Mouse (Mus musculus) small intestine, adult 2 months (tissue): ENCODE results near the gene Fbh1. TPM values are rescaled to one million over a fixed set of nuclear protein-coding genes. Genes with fewer than 3 reads are reported as not detected.

ENCODE experiments used
- H3K27ac ChIP-seq: fragments of 200-500 bp; 2 replicates; pipeline ENCODE4 v1.5.1; 2012; ENCODE audit warnings: low read depth, low read length, control low read depth, inconsistent platforms; ENCODE audit not compliant: insufficient read depth
- H3K27me3 ChIP-seq: fragments of 200-500 bp; 2 replicates; pipeline ENCODE4 v1.6.1; 2012; ENCODE audit warnings: mild to moderate bottlenecking, moderate library complexity, low read length, inconsistent platforms; ENCODE audit not compliant: control insufficient read depth, insufficient read depth
- H3K36me3 ChIP-seq: fragments of 200-500 bp; 2 replicates; pipeline ENCODE4 v1.6.1; 2012; ENCODE audit warnings: mild to moderate bottlenecking, low read length, control low read depth, inconsistent platforms; ENCODE audit not compliant: control insufficient read depth, insufficient read depth
- H3K4me1 ChIP-seq: fragments of 200-500 bp; 2 replicates; pipeline ENCODE4 v1.6.1; 2012; ENCODE audit warnings: low read length, inconsistent platforms, mixed read lengths; ENCODE audit not compliant: control insufficient read depth, insufficient read depth, insufficient read length
- H3K4me3 ChIP-seq: fragments of 200-500 bp; 2 replicates; pipeline ENCODE4 v1.5.1; 2012; ENCODE audit warnings: low read depth, mild to moderate bottlenecking, control low read depth, inconsistent platforms, low read length, moderate library complexity
- CTCF ChIP-seq: fragments of 200-500 bp; IDR thresholded peaks from 2 replicates; pipeline ENCODE4 v1.5.1; 2012; ENCODE audit warnings: low read depth, mild to moderate bottlenecking, control low read depth, inconsistent platforms, low read length, moderate library complexity, mixed read lengths; ENCODE audit not compliant: insufficient replicate concordance, insufficient read length; ENCODE audit errors: extremely low read depth
- POLR2A ChIP-seq: fragments of 200-500 bp; IDR thresholded peaks from 2 replicates; pipeline ENCODE4 v1.6.1; 2012; ENCODE audit warnings: low read depth, mild to moderate bottlenecking, control low read depth, inconsistent platforms, low read length, moderate library complexity
- WGBS: fragments of 180-500 bp; shearing (Covaris S2); methylation state at CpG from one replicate; pipeline ENCODE4 v1.1.7; 2018; 5-methylcytosine and 5-hydroxymethylcytosine counted together
- polyA plus RNA-seq: library from polyadenylated mRNA; depleted of rRNA; stranded (reverse); fragments of >200 nt; gene quantifications from 2 replicates; pipeline ENCODE4 v1.2.3, GENCODE M21; 2012

The Fbh1 gene
- polyA plus RNA-seq, 1 experiment, result 21.4 TPM

DNA sequence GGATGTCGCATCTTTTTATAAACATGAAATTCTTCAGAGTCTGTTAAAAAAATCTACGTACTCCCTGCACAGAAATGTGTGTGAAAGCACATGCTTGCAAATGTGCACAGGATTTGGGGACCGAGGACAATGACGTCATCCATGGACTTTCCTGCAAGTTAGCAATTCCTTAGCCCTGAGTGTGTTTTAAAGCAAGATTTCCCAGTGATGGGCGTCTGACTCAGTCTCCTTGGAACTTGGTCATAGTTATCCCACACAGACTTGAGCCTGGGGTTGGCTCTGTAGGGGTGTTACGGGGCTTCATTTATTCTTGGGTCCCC lies 70.7 kb downstream of the Fbh1 start:
- Histone ChIP-seq H3K36me3 (no peaks in the 10 kb centered on the region), H3K27me3 (no peaks in the 10 kb centered on the region), H3K4me1 (peaks cover 10% of the 10 kb centered on the region; the same call in 1 of the 2 replicates), H3K4me3 (no peak overlapping the region), H3K27ac (no peak overlapping the region)
- WGBS, result 50% methylated on average over 6 of the region's 6 CpGs
- TF ChIP-seq POLR2A (no peak), CTCF (no peak)

- Histone ChIP-seq H3K4me3 (peak overlapping the region; percentile 93), H3K36me3 (no peaks in the 10 kb centered on the region), H3K27ac (peak overlapping the region; percentile 77; the same call in 1 of the 2 replicates), H3K27me3 (no peaks in the 10 kb centered on the region), H3K4me1 (peaks cover 10% of the 10 kb centered on the region; the same call in 1 of the 2 replicates)
- 4% methylated on average over 28 of the region's 28 CpGs for WGBS
- no peak for TF ChIP-seq CTCF
- TF ChIP-seq POLR2A, result no peak
These were observed 71.2 kb downstream of the Fbh1 start for GRCm38 (mm10) chr2:11706030-11706745.

DNA sequence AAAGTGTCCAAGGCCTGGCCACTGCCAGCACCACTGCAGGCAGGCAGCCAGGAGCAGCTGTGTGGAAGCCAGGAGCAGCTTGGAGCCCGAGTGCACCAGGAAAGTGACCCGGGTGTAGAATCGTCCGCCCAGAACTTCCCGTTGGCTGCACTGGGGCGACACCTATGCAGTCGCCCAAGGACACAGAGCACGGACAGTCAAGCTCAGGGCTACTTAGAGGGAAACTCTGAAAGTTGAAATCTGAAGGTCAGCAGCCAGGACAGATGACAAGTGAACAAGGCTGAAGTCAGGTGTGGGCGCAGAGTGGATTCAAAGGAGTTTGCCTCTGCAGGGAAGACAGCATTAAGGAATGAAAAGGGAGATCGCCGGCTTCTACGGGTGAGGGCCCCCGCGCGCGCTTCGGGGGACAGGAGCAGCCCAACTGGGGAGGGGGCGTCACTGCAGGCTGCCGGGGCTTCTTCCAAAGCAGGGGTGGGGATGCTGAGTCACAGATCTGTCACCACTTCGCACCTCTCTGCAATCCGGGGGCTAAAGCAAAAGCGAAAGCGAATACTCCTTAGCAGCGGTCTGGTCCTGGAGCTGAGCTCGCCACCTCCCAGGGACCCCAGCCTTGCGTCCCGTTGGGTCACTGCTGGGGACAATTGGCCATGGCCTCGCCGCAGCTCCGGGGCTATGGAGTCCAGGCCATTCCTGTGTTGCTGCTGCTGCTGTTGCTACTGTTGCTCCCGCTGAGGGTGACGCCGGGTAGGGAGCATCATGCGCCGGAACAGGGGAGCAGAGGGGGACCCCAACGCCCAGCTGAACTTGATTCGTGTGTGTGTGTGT lies 72.0 kb downstream of the Fbh1 start, which contains the start of gene Il15ra:
Gene Il15ra (plus strand): TSS at position 90 of the 825 bp plus-strand sequence.
- Histone ChIP-seq H3K27me3 (no peaks in the 10 kb centered on the region), H3K4me3 (peak within 1 kb of the TSS; percentile 93), H3K4me1 (peaks cover 10% of the 10 kb centered on the region; the same call in 1 of the 2 replicates), H3K27ac (peak within 1 kb of the TSS; percentile 77), H3K36me3 (no peaks in the 10 kb centered on the region)
- WGBS, result under 1% methylated on average over 37 of the region's 37 CpGs
- no peak for TF ChIP-seq CTCF
- peak; percentile 65; the same call in 1 of the 2 replicates for TF ChIP-seq POLR2A

DNA sequence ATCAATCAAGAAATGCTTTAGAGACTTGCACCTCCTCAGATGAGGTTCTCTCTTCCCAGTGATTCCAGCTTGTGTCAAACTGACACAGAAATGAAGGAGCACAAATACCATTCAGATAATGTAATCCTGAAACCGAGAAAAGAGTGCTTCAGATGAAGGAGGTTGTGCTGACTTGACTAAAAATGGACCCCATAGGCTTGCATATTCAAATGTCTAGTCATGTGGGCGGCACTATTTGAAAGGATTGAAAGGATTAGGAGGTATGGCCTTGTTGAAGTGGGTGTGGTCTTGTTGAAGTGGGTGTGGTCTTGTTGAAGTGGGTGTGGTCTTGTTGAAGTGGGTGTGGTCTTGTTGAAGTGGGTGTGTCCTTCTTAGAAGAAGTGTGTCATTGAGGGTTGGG lies 77.5 kb downstream of the Fbh1 start:
- no peak overlapping the region for H3K27ac ChIP-seq
- peaks cover 10% of the 10 kb centered on the region for H3K4me1 ChIP-seq
- H3K4me3 ChIP-seq, result no peak overlapping the region
- H3K36me3 ChIP-seq, result no peaks in the 10 kb centered on the region
- 86% methylated on average over 2 of the region's 2 CpGs for WGBS
- no peaks in the 10 kb centered on the region for H3K27me3 ChIP-seq
- TF ChIP-seq CTCF (no peak), POLR2A (no peak)

GRCm38 (mm10) chr2:11698994-11699393 lies 78.4 kb downstream of the Fbh1 start:
- Histone ChIP-seq H3K27ac (no peak overlapping the region), H3K4me1 (peaks cover 10% of the 10 kb centered on the region), H3K27me3 (no peaks in the 10 kb centered on the region), H3K4me3 (no peak overlapping the region), H3K36me3 (no peaks in the 10 kb centered on the region)
- TF ChIP-seq POLR2A (no peak), CTCF (no peak)
- 39% methylated on average over 5 of the region's 5 CpGs for WGBS

- H3K4me3 ChIP-seq, result no peak overlapping the region
- no peaks in the 10 kb centered on the region for H3K36me3 ChIP-seq
- TF ChIP-seq CTCF (no peak), POLR2A (no peak)
- peak overlapping the region; percentile 59 for H3K27ac ChIP-seq
- WGBS, result 18% methylated on average over 2 of the region's 2 CpGs
- peaks cover 10% of the 10 kb centered on the region for H3K4me1 ChIP-seq
- H3K27me3 ChIP-seq, result no peaks in the 10 kb centered on the region
These were observed 81.5 kb downstream of the Fbh1 start for GRCm38 (mm10) chr2:11695867-11696266.

GRCm38 (mm10) chr2:11694104-11694503 lies 83.3 kb downstream of the Fbh1 start:
- H3K4me1 ChIP-seq, result peaks cover 10% of the 10 kb centered on the region
- 57% methylated on average over 2 of the region's 2 CpGs for WGBS
- H3K36me3 ChIP-seq, result no peaks in the 10 kb centered on the region
- no peak for TF ChIP-seq CTCF
- TF ChIP-seq POLR2A, result no peak
- no peak overlapping the region for H3K4me3 ChIP-seq
- H3K27me3 ChIP-seq, result no peaks in the 10 kb centered on the region
- no peak overlapping the region for H3K27ac ChIP-seq
